Mouse (Mus musculus) lung, embryonic 15.5 days (tissue): ENCODE data around the gene Syk. TPM values are rescaled to one million over a fixed set of nuclear protein-coding genes. Genes with fewer than 3 reads are reported as not detected.

ENCODE experiments used
- ATAC-seq: fragments of 200-750 bp; cut with Nextera tagmentation; 2 replicates; pipeline ENCODE4 v1.8.0; 2017; ENCODE audit warnings: moderate number of reproducible peaks, borderline replicate concordance; ENCODE audit not compliant: low FRiP score, low TSS enrichment; ENCODE audit errors: extremely low read depth
- H3K27ac ChIP-seq: fragments of 300-500 bp; sonication (generic); 2 replicates; pipeline ENCODE4 v1.5.1; 2015; ENCODE audit warnings: moderate library complexity, mild to moderate bottlenecking, inconsistent platforms
- H3K27me3 ChIP-seq: fragments of 300-500 bp; sonication (generic); 2 replicates; pipeline ENCODE4 v1.6.1; 2015; ENCODE audit warnings: inconsistent platforms
- H3K36me3 ChIP-seq: fragments of 300-500 bp; sonication (generic); 2 replicates; pipeline ENCODE4 v1.6.1; 2015; ENCODE audit warnings: inconsistent platforms
- H3K4me1 ChIP-seq: fragments of 300-500 bp; sonication (generic); 2 replicates; pipeline ENCODE4 v1.6.1; 2015; ENCODE audit warnings: inconsistent platforms
- H3K4me2 ChIP-seq: fragments of 300-500 bp; sonication (generic); 2 replicates; pipeline ENCODE4 v1.6.1; 2015; ENCODE audit warnings: inconsistent platforms, mild to moderate bottlenecking, moderate library complexity
- H3K4me3 ChIP-seq: fragments of 300-500 bp; sonication (generic); 2 replicates; pipeline ENCODE4 v1.5.1; 2015; ENCODE audit warnings: mild to moderate bottlenecking, inconsistent platforms
- H3K9ac ChIP-seq: fragments of 300-500 bp; sonication (generic); 2 replicates; pipeline ENCODE4 v1.6.1; 2015; ENCODE audit warnings: inconsistent platforms
- H3K9me3 ChIP-seq: fragments of 300-500 bp; sonication (generic); 2 replicates; pipeline ENCODE4 v1.6.1; 2016; ENCODE audit warnings: inconsistent platforms
- WGBS: fragments of 180-500 bp; shearing (Covaris S2); methylation state at CpG from one replicate; pipeline ENCODE4 v1.1.7; 2015; 5-methylcytosine and 5-hydroxymethylcytosine counted together
- polyA plus RNA-seq: library from polyadenylated mRNA; unstranded; fragments of >200 nt; fragmentation: Nextera tagmentation; extraction: Ambion mirVana; gene quantifications from 2 replicates; pipeline ENCODE4 v1.2.1, GENCODE M21; 2015

Syk gene
- polyA plus RNA-seq, 1 experiment from 2014 or later, result 5.3 TPM

GRCm38 (mm10) chr13:52551275-52551674 lies 31.7 kb upstream of the Syk start:
- H3K36me3 ChIP-seq, result no peaks in the 10 kb centered on the region
- WGBS, result 78% methylated on average over 9 of the region's 9 CpGs
- no peak for ATAC-seq

GRCm38 (mm10) chr13:52552822-52553477 lies 30.0 kb upstream of the Syk start:
- no peak overlapping the region for H3K9ac ChIP-seq
- no peak overlapping the region for H3K4me2 ChIP-seq
- no peak for ATAC-seq
- H3K27me3 ChIP-seq, result no peaks in the 10 kb centered on the region
- H3K4me3 ChIP-seq, result no peak overlapping the region
- no peaks in the 10 kb centered on the region for H3K4me1 ChIP-seq
- no peak overlapping the region for H3K27ac ChIP-seq
- H3K9me3 ChIP-seq, result no peaks in the 10 kb centered on the region
- no peaks in the 10 kb centered on the region for H3K36me3 ChIP-seq
- WGBS, result 71% methylated on average over 9 of the region's 9 CpGs

More at GRCm38 (mm10) chr13:52551275-52551674, 31.7 kb upstream of the Syk start:
- no peak overlapping the region for H3K9ac ChIP-seq
- no peak overlapping the region for H3K27ac ChIP-seq
- no peak overlapping the region for H3K4me3 ChIP-seq
- no peaks in the 10 kb centered on the region for H3K27me3 ChIP-seq
- no peaks in the 10 kb centered on the region for H3K9me3 ChIP-seq
- H3K4me2 ChIP-seq, result no peak overlapping the region
- no peaks in the 10 kb centered on the region for H3K4me1 ChIP-seq

GRCm38 (mm10) chr13:52554722-52555121 lies 28.3 kb upstream of the Syk start:
- no peak overlapping the region for H3K27ac ChIP-seq
- H3K4me3 ChIP-seq, result no peak overlapping the region
- H3K4me1 ChIP-seq, result no peaks in the 10 kb centered on the region
- no peaks in the 10 kb centered on the region for H3K36me3 ChIP-seq
- H3K4me2 ChIP-seq, result no peak overlapping the region
- WGBS, result 76% methylated on average over 9 of the region's 9 CpGs
- ATAC-seq, result no peak
- no peak overlapping the region for H3K9ac ChIP-seq
- no peaks in the 10 kb centered on the region for H3K9me3 ChIP-seq
- no peaks in the 10 kb centered on the region for H3K27me3 ChIP-seq

- Histone ChIP-seq H3K27me3 (no peaks in the 10 kb centered on the region), H3K4me3 (no peak overlapping the region), H3K4me2 (no peak overlapping the region), H3K27ac (no peak overlapping the region), H3K9ac (no peak overlapping the region), H3K36me3 (no peaks in the 10 kb centered on the region), H3K4me1 (no peaks in the 10 kb centered on the region), H3K9me3 (no peaks in the 10 kb centered on the region)
- WGBS, result 48% methylated on average over 7 of the region's 7 CpGs
- no peak for ATAC-seq
These were observed 25.6 kb upstream of the Syk start for GRCm38 (mm10) chr13:52557421-52557820.

- no peaks in the 10 kb centered on the region for H3K9me3 ChIP-seq
- ATAC-seq, result no peak
- no peaks in the 10 kb centered on the region for H3K36me3 ChIP-seq
- H3K4me3 ChIP-seq, result no peak overlapping the region
- no peak overlapping the region for H3K9ac ChIP-seq
- no peaks in the 10 kb centered on the region for H3K4me1 ChIP-seq
- no peak overlapping the region for H3K4me2 ChIP-seq
- WGBS, result 92% methylated on average over 8 of the region's 8 CpGs
- H3K27ac ChIP-seq, result no peak overlapping the region
- no peaks in the 10 kb centered on the region for H3K27me3 ChIP-seq
These were observed 21.4 kb upstream of the Syk start for GRCm38 (mm10) chr13:52561367-52562165.

GRCm38 (mm10) chr13:52562166-52562571 lies 20.8 kb upstream of the Syk start:
- 48% methylated on average over 4 of the region's 4 CpGs for WGBS
- Histone ChIP-seq H3K4me3 (no peak overlapping the region), H3K9ac (no peak overlapping the region), H3K27ac (no peak overlapping the region), H3K9me3 (no peaks in the 10 kb centered on the region), H3K4me2 (no peak overlapping the region), H3K36me3 (no peaks in the 10 kb centered on the region), H3K27me3 (no peaks in the 10 kb centered on the region), H3K4me1 (no peaks in the 10 kb centered on the region)
- ATAC-seq, result no peak

GRCm38 (mm10) chr13:52565103-52565739 lies 17.8 kb upstream of the Syk start:
- Histone ChIP-seq H3K9me3 (no peaks in the 10 kb centered on the region), H3K4me2 (no peak overlapping the region), H3K4me1 (0 out of 2 replicates have a peak, but pooled peaks cover 6% of the 10 kb centered on the region), H3K27ac (no peak overlapping the region), H3K4me3 (no peak overlapping the region), H3K36me3 (no peaks in the 10 kb centered on the region), H3K9ac (no peak overlapping the region), H3K27me3 (no peaks in the 10 kb centered on the region)
- no peak for ATAC-seq
- 86% methylated on average over 18 of the region's 18 CpGs for WGBS

- no peak for ATAC-seq
- Histone ChIP-seq H3K4me2 (no peak overlapping the region), H3K27me3 (no peaks in the 10 kb centered on the region), H3K27ac (no peak overlapping the region), H3K9me3 (no peaks in the 10 kb centered on the region), H3K4me3 (no peak overlapping the region), H3K4me1 (0 out of 2 replicates have a peak, but pooled peaks cover 6% of the 10 kb centered on the region), H3K36me3 (no peaks in the 10 kb centered on the region), H3K9ac (no peak overlapping the region)
- 86% methylated on average over 9 of the region's 9 CpGs for WGBS
These were observed 16.7 kb upstream of the Syk start for GRCm38 (mm10) chr13:52566188-52566760.

GRCm38 (mm10) chr13:52566777-52567176 lies 16.2 kb upstream of the Syk start:
- ATAC-seq, result no peak
- 56% methylated on average over 7 of the region's 7 CpGs for WGBS
- H3K27ac ChIP-seq, result no peak overlapping the region

GRCm38 (mm10) chr13:52569194-52569769 lies 13.7 kb upstream of the Syk start:
- H3K4me1 ChIP-seq, result 0 out of 2 replicates have a peak, but pooled peaks cover 6% of the 10 kb centered on the region
- WGBS, result 40% methylated on average over 8 of the region's 8 CpGs
- no peak overlapping the region for H3K27ac ChIP-seq
- H3K4me3 ChIP-seq, result no peak overlapping the region
- no peaks in the 10 kb centered on the region for H3K9me3 ChIP-seq
- H3K27me3 ChIP-seq, result no peaks in the 10 kb centered on the region
- no peaks in the 10 kb centered on the region for H3K36me3 ChIP-seq
- no peak overlapping the region for H3K4me2 ChIP-seq
- ATAC-seq, result no peak
- H3K9ac ChIP-seq, result no peak overlapping the region

More at GRCm38 (mm10) chr13:52566777-52567176, 16.2 kb upstream of the Syk start:
- no peak overlapping the region for H3K4me2 ChIP-seq
- no peak overlapping the region for H3K4me3 ChIP-seq
- no peaks in the 10 kb centered on the region for H3K27me3 ChIP-seq
- H3K9me3 ChIP-seq, result no peaks in the 10 kb centered on the region
- no peaks in the 10 kb centered on the region for H3K36me3 ChIP-seq
- 0 out of 2 replicates have a peak, but pooled peaks cover 6% of the 10 kb centered on the region for H3K4me1 ChIP-seq
- no peak overlapping the region for H3K9ac ChIP-seq

- no peak overlapping the region for H3K9ac ChIP-seq
- no peaks in the 10 kb centered on the region for H3K9me3 ChIP-seq
- H3K4me3 ChIP-seq, result no peak overlapping the region
- WGBS, result 91% methylated on average over 9 of the region's 9 CpGs
- H3K27ac ChIP-seq, result no peak overlapping the region
- no peak for ATAC-seq
- H3K27me3 ChIP-seq, result no peaks in the 10 kb centered on the region
- no peak overlapping the region for H3K4me2 ChIP-seq
- no peaks in the 10 kb centered on the region for H3K36me3 ChIP-seq
- 0 out of 2 replicates have a peak, but pooled peaks cover 6% of the 10 kb centered on the region for H3K4me1 ChIP-seq
These were observed 12.7 kb upstream of the Syk start for GRCm38 (mm10) chr13:52570276-52570675.
